Mouse (Mus musculus) mouse embryonic stem cell (cell line): Measurements from ENCODE around the gene Hoxc8.

Source experiments
- in situ Hi-C, 2 experiments: fragments of 300-500 bp; cut with MboI; formaldehyde crosslinking; loops; 1 replicate in 1 of 2; 3 replicates in 1 of 2; pipeline ENCODE4 v1.14.3; 2019 to 2020; ENCODE audit warnings: low sequenced_read_pairs in 2 of 2, low pct_unique_long_range_greater_than_20kb in 1 of 2, mixed read lengths in 1 of 2; ENCODE audit not compliant: unreplicated experiment in 1 of 2

Gene Hoxc8

GRCm38 (mm10) chr15:103038701-103039480 is 48.5 kb downstream of the Hoxc8 start:
- in situ Hi-C loops = no loop called here

DNA sequence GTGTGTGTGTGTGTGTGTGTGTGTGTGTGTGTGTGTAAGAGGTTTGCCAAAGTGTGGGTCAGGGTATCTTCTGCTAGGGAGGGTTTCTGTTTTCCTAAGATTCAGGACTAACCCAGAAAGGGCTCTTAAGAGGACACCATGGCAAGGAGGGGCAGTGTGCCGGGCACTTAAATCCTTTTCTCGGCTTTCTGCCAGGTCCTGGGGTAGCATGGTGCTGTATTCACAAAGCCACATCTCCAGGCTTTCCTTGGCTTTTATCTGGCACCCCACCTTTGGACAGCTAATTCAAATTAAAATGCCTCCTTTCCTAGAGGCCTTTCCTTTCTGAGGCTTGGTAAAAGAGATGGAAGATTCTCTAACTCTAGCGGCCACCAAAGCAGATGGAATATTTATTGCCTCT is 49.2 kb downstream of the Hoxc8 start:
- in situ Hi-C loops = no loop called here

GRCm38 (mm10) chr15:103040601-103041000 is 50.2 kb downstream of the Hoxc8 start:
- in situ Hi-C loops = no loop called here

GRCm38 (mm10) chr15:103041613-103042012 is 51.2 kb downstream of the Hoxc8 start:
- in situ Hi-C loops = no loop called here

GRCm38 (mm10) chr15:103042209-103042608 is 51.8 kb downstream of the Hoxc8 start:
- in situ Hi-C loops = no loop called here
